Mouse (Mus musculus) heart, embryonic 11.5 days (tissue): ENCODE measurements around the gene Ltbp1. TPM values are rescaled to one million over a fixed set of nuclear protein-coding genes. Genes with fewer than 3 reads are reported as not detected.

Source experiments
- ATAC-seq: fragments of 200-750 bp; cut with Nextera tagmentation; replicated peaks from 2 replicates; pipeline ENCODE4 v1.8.0; 2017; ENCODE audit warnings: moderate library complexity; ENCODE audit not compliant: insufficient number of reproducible peaks, low FRiP score, low TSS enrichment
- H3K27ac ChIP-seq: fragments of 300-500 bp; sonication (generic); 2 replicates; pipeline ENCODE4 v1.5.1; 2014; ENCODE audit warnings: mild to moderate bottlenecking, low read depth, low read length
- H3K27me3 ChIP-seq: fragments of 300-500 bp; sonication (generic); 2 replicates; pipeline ENCODE4 v1.6.1; 2014; ENCODE audit warnings: mild to moderate bottlenecking, low read length, mixed read lengths; ENCODE audit not compliant: control insufficient read depth, insufficient read depth
- H3K36me3 ChIP-seq: fragments of 300-500 bp; sonication (generic); 2 replicates; pipeline ENCODE4 v1.6.1; 2014; ENCODE audit warnings: mild to moderate bottlenecking, low read length, moderate library complexity, mixed read lengths; ENCODE audit not compliant: control insufficient read depth, insufficient read depth
- H3K4me1 ChIP-seq: fragments of 300-500 bp; sonication (generic); 2 replicates; pipeline ENCODE4 v1.6.1; 2014; ENCODE audit warnings: low read length; ENCODE audit not compliant: control insufficient read depth, insufficient read depth
- H3K4me2 ChIP-seq: fragments of 300-500 bp; sonication (generic); 2 replicates; pipeline ENCODE4 v1.6.1; 2014; ENCODE audit warnings: mild to moderate bottlenecking, moderate library complexity
- H3K4me3 ChIP-seq: fragments of 300-500 bp; sonication (generic); 2 replicates; pipeline ENCODE4 v1.5.1; 2014; ENCODE audit warnings: low read depth, low read length
- H3K9ac ChIP-seq: fragments of 300-500 bp; sonication (generic); 2 replicates; pipeline ENCODE4 v1.6.1; 2014; ENCODE audit warnings: mild to moderate bottlenecking, low read depth, low read length, moderate library complexity
- H3K9me3 ChIP-seq: fragments of 300-500 bp; sonication (generic); replicated peaks from 2 replicates; pipeline ENCODE4 v1.6.1; 2016; ENCODE audit warnings: low read length; ENCODE audit not compliant: control insufficient read depth
- WGBS: fragments of 180-500 bp; shearing (Covaris S2); extraction: QIAGEN DNeasy Blood & Tissue Kit; methylation state at CpG from one replicate; pipeline ENCODE4 v1.1.7; 2014; ENCODE audit not compliant: insufficient replicate concordance; 5-methylcytosine and 5-hydroxymethylcytosine counted together
- polyA plus RNA-seq: library from polyadenylated mRNA; unstranded; fragments of >200 nt; fragmentation: Nextera tagmentation; extraction: Ambion mirVana; gene quantifications from 2 replicates; pipeline ENCODE4 v1.2.1, GENCODE M21; 2014

Ltbp1 gene
- polyA plus RNA-seq, 1 experiment from 2014 or later: 45.4 TPM

GRCm38 (mm10) chr17:75186732-75187509 lies 181.6 kb downstream of the Ltbp1 start:
- no peak overlapping the region for H3K27ac ChIP-seq
- no peaks in the 10 kb centered on the region for H3K4me1 ChIP-seq
- no peaks in the 10 kb centered on the region for H3K36me3 ChIP-seq
- 82% methylated on average over 8 of the region's 8 CpGs for WGBS
- no peak overlapping the region for H3K4me3 ChIP-seq
- ATAC-seq: no peak
- no peak overlapping the region for H3K9ac ChIP-seq
- no peak overlapping the region for H3K4me2 ChIP-seq
- H3K9me3 ChIP-seq: no peaks in the 10 kb centered on the region
- H3K27me3 ChIP-seq: no peaks in the 10 kb centered on the region

GRCm38 (mm10) chr17:75196952-75197351 lies 191.6 kb downstream of the Ltbp1 start:
- Histone ChIP-seq H3K4me3 (no peak overlapping the region), H3K4me1 (no peaks in the 10 kb centered on the region; the same call in 1 of the 2 replicates), H3K4me2 (no peak overlapping the region), H3K27me3 (no peaks in the 10 kb centered on the region), H3K9me3 (no peaks in the 10 kb centered on the region), H3K36me3 (no peaks in the 10 kb centered on the region), H3K9ac (no peak overlapping the region), H3K27ac (no peak overlapping the region)
- no peak for ATAC-seq
- 96% methylated on average over 2 of the region's 2 CpGs for WGBS

- H3K4me1 ChIP-seq: no peaks in the 10 kb centered on the region; the same call in 1 of the 2 replicates
- no peaks in the 10 kb centered on the region for H3K27me3 ChIP-seq
- H3K9me3 ChIP-seq: no peaks in the 10 kb centered on the region
- no peak overlapping the region for H3K27ac ChIP-seq
- 73% methylated on average over 2 of the region's 2 CpGs for WGBS
- ATAC-seq: no peak
- H3K4me3 ChIP-seq: no peak overlapping the region
- no peak overlapping the region for H3K9ac ChIP-seq
- H3K4me2 ChIP-seq: no peak overlapping the region
- no peaks in the 10 kb centered on the region for H3K36me3 ChIP-seq
These were observed 193.4 kb downstream of the Ltbp1 start for GRCm38 (mm10) chr17:75198767-75199166.

- Histone ChIP-seq H3K4me3 (no peak overlapping the region), H3K9ac (no peak overlapping the region), H3K4me2 (no peak overlapping the region), H3K27ac (no peak overlapping the region), H3K36me3 (no peaks in the 10 kb centered on the region), H3K27me3 (no peaks in the 10 kb centered on the region), H3K9me3 (no peaks in the 10 kb centered on the region), H3K4me1 (no peaks in the 10 kb centered on the region; the same call in 1 of the 2 replicates)
- ATAC-seq: no peak; the same call in 1 of the 2 replicates
- 52% methylated on average over 9 of the region's 9 CpGs for WGBS
These were observed 194.3 kb downstream of the Ltbp1 start for GRCm38 (mm10) chr17:75199694-75200093.

- Histone ChIP-seq H3K27me3 (no peaks in the 10 kb centered on the region), H3K36me3 (0 out of 2 replicates have a peak, but pooled peaks cover 2% of the 10 kb centered on the region), H3K4me1 (no peaks in the 10 kb centered on the region; the same call in 1 of the 2 replicates), H3K9me3 (no peaks in the 10 kb centered on the region), H3K27ac (no peak overlapping the region), H3K4me3 (no peak overlapping the region), H3K4me2 (no peak overlapping the region), H3K9ac (no peak overlapping the region)
- no peak for ATAC-seq
- WGBS: 80% methylated on average over 3 of the region's 3 CpGs
These were observed 196.9 kb downstream of the Ltbp1 start for GRCm38 (mm10) chr17:75202314-75202713.

- Histone ChIP-seq H3K27me3 (no peaks in the 10 kb centered on the region), H3K36me3 (0 out of 2 replicates have a peak, but pooled peaks cover 2% of the 10 kb centered on the region), H3K9ac (no peak overlapping the region), H3K9me3 (no peaks in the 10 kb centered on the region), H3K4me3 (no peak overlapping the region), H3K4me2 (no peak overlapping the region), H3K27ac (no peak overlapping the region), H3K4me1 (no peaks in the 10 kb centered on the region; the same call in 1 of the 2 replicates)
- ATAC-seq: no peak
- 91% methylated on average over 1 of the region's 1 CpGs for WGBS
These were observed 198.7 kb downstream of the Ltbp1 start for GRCm38 (mm10) chr17:75204065-75204464.

GRCm38 (mm10) chr17:75206281-75206680 lies 200.9 kb downstream of the Ltbp1 start:
- Histone ChIP-seq H3K27ac (no peak overlapping the region), H3K4me2 (no peak overlapping the region), H3K27me3 (no peaks in the 10 kb centered on the region), H3K4me3 (no peak overlapping the region), H3K36me3 (0 out of 2 replicates have a peak, but pooled peaks cover 2% of the 10 kb centered on the region), H3K4me1 (no peaks in the 10 kb centered on the region), H3K9ac (no peak overlapping the region), H3K9me3 (no peaks in the 10 kb centered on the region)
- ATAC-seq: no peak
- WGBS: 53% methylated on average over 3 of the region's 3 CpGs

GRCm38 (mm10) chr17:75208164-75208698 lies 202.9 kb downstream of the Ltbp1 start:
- Histone ChIP-seq H3K9me3 (no peaks in the 10 kb centered on the region), H3K27me3 (no peaks in the 10 kb centered on the region), H3K4me2 (no peak overlapping the region), H3K27ac (no peak overlapping the region), H3K36me3 (0 out of 2 replicates have a peak, but pooled peaks cover 2% of the 10 kb centered on the region), H3K4me1 (no peaks in the 10 kb centered on the region), H3K4me3 (no peak overlapping the region), H3K9ac (no peak overlapping the region)
- 85% methylated on average over 7 of the region's 7 CpGs for WGBS
- ATAC-seq: no peak
